Mouse (Mus musculus) cerebral cortex, adult 2 months (tissue): ENCODE results near the gene Fam71e1.

Experiments used
- WGBS: fragments of 180-500 bp; shearing (Covaris S2); methylation state at CpG from one replicate; pipeline ENCODE4 v1.1.7; 2018; 5-methylcytosine and 5-hydroxymethylcytosine counted together

The Fam71e1 gene

GRCm38 (mm10) chr7:44497361-44498055 is 1.1 kb downstream of the Fam71e1 start:
- WGBS: 88% methylated on average over 10 of the region's 10 CpGs

GRCm38 (mm10) chr7:44498922-44499321 is 2.5 kb downstream of the Fam71e1 start:
- WGBS: 69% methylated on average over 1 of the region's 1 CpGs

GRCm38 (mm10) chr7:44500046-44500445 is 3.7 kb downstream of the Fam71e1 start:
- 62% methylated on average over 20 of the region's 20 CpGs for WGBS

- 31% methylated on average over 5 of the region's 5 CpGs for WGBS
These were observed 5.3 kb downstream of the Fam71e1 start for GRCm38 (mm10) chr7:44501563-44502115.

- WGBS: 72% methylated on average over 9 of the region's 9 CpGs
These were observed 23.0 kb downstream of the Fam71e1 start for GRCm38 (mm10) chr7:44519240-44519913.

GRCm38 (mm10) chr7:44520990-44521389 is 24.6 kb downstream of the Fam71e1 start:
- WGBS: 82% methylated on average over 3 of the region's 3 CpGs

- WGBS: 10% methylated on average over 20 of the region's 20 CpGs
These were observed 25.3 kb downstream of the Fam71e1 start for GRCm38 (mm10) chr7:44521710-44522109.

GRCm38 (mm10) chr7:44523056-44523455 is 26.7 kb downstream of the Fam71e1 start:
- WGBS: 88% methylated on average over 2 of the region's 2 CpGs

GRCm38 (mm10) chr7:44524502-44524901 is 28.1 kb downstream of the Fam71e1 start, which contains the start of gene Mybpc2:
Mybpc2 (minus strand) TSS chr7:44524656.
- WGBS: 51% methylated on average over 12 of the region's 12 CpGs

- 19% methylated on average over 22 of the region's 22 CpGs for WGBS
These were observed 28.9 kb downstream of the Fam71e1 start for GRCm38 (mm10) chr7:44525126-44525832.

- WGBS: 94% methylated on average over 14 of the region's 14 CpGs
These were observed 30.2 kb downstream of the Fam71e1 start for GRCm38 (mm10) chr7:44526414-44527154.

GRCm38 (mm10) chr7:44527483-44528398 is 31.4 kb downstream of the Fam71e1 start:
- WGBS: 7% methylated on average over 40 of the region's 40 CpGs

- WGBS: 78% methylated on average over 5 of the region's 5 CpGs
These were observed 33.1 kb downstream of the Fam71e1 start for GRCm38 (mm10) chr7:44529518-44529917.

- WGBS: 82% methylated on average over 3 of the region's 3 CpGs
These were observed 34.1 kb downstream of the Fam71e1 start for GRCm38 (mm10) chr7:44530507-44530906.

GRCm38 (mm10) chr7:44531207-44531606 is 34.8 kb downstream of the Fam71e1 start:
- WGBS: 49% methylated on average over 5 of the region's 5 CpGs

GRCm38 (mm10) chr7:44531946-44532732 is 35.8 kb downstream of the Fam71e1 start, which contains the start of gene Spib:
Spib (minus strand) TSS chr7:44532071.
- WGBS: 85% methylated on average over 4 of the region's 4 CpGs

GRCm38 (mm10) chr7:44532918-44533745 is 36.8 kb downstream of the Fam71e1 start:
- 90% methylated on average over 29 of the region's 29 CpGs for WGBS

- 86% methylated on average over 12 of the region's 12 CpGs for WGBS
These were observed 37.3 kb downstream of the Fam71e1 start for GRCm38 (mm10) chr7:44533746-44534045.

- WGBS: 92% methylated on average over 13 of the region's 13 CpGs
These were observed 37.9 kb downstream of the Fam71e1 start for GRCm38 (mm10) chr7:44534242-44534641.
